Mouse (Mus musculus) T-helper 17 cell (primary cell): ENCODE data around the gene Olfr2.
"Not testable (repeated sequence)": the region's sequence is repeated elsewhere in the genome, so short reads cannot be mapped to it uniquely, and the experiment has no call there.

ENCODE experiments used
- in situ Hi-C, 2 experiments: fragments of 300-600 bp; cut with MboI, MseI; formaldehyde crosslinking; loops; 1 replicate in 1 of 2; 2 replicates in 1 of 2; pipeline ENCODE4 v1.15.1; 2025; ENCODE audit warnings: high pct_unique_total_duplicates in 2 of 2

The Olfr2 gene

GRCm38 (mm10) chr7:107005972-107006371, at the start of gene Olfr2:
Gene Olfr2, minus strand, starts transcription at chr7:107006072.
- in situ Hi-C loops: no loop called here

DNA sequence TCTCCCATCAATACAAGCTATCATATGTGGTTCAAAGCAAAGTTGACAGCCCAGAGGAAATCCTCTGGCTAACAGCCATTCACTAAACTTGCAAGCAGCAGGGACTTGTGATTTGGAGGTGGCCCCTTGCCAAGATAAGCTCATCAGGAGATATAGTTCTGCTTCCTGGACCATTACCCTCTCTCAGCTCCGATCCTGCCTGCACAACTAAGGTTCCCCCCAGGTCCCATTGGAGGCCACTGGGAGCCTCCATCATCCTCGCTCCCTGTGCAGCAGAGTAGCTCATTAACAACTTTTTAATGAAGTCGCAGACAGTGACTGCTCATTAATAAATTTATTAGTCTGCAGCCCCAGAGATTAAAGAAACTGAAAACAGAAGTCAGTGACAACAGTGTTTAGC, 41.7 kb upstream of the Olfr2 start:
- in situ Hi-C loops: no loop called here

DNA sequence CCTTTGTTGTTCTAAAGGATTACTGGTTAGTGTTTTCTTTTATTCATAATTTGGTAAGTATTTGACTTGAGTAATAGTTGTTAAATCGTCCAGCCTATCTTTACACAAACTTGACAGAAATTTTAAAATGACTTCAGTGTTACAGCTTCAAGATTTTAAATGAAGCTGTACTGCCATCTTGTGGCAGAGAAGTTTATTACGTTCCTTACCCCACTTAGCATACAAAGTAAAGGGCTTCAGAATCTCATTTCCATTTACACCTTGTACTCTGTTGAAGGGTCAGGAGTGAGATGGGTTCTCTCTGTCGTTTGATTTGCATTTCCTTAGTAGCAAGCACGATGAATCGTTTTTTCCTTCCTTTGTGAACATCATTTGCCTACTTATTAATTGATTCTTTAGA, 40.0 kb upstream of the Olfr2 start:
- in situ Hi-C loops: no loop called here

- in situ Hi-C loops: no loop called here
These were observed 38.5 kb upstream of the Olfr2 start for GRCm38 (mm10) chr7:107044407-107044806.

- in situ Hi-C loops: no loop called here
These were observed 37.3 kb upstream of the Olfr2 start for GRCm38 (mm10) chr7:107043136-107043535.

GRCm38 (mm10) chr7:107039934-107040563, 34.2 kb upstream of the Olfr2 start:
- in situ Hi-C loops: no loop called here

DNA sequence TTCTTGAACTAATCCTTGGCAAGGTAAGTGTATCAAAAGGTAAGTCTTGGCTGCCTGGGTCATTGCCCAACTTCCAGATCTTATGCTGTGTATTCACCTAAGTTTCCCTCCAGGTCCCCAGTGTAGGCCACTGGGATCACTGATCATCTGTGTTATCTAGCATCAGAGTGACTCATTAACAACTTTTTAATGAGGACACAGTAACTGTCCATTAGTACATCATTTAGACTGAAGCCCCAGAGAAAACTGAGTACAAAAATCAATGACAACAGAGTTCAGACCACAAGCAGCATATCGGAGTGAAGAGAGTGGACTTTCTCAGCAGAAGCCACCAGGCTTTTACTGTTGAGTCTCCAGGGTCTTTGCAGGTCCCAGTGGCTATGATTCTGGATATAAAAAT, 25.0 kb upstream of the Olfr2 start, which contains the start of gene Olfr713:
TSS of gene Olfr713 (plus strand) at position 301 of the 400 bp plus-strand sequence.
- in situ Hi-C loops: no loop called here

GRCm38 (mm10) chr7:107004169-107004568, 1.7 kb downstream of the Olfr2 start:
- in situ Hi-C loops: no loop called here

- in situ Hi-C loops: no loop called here
These were observed 5.1 kb downstream of the Olfr2 start for GRCm38 (mm10) chr7:107000798-107001197.

GRCm38 (mm10) chr7:106985236-106985635, 20.6 kb downstream of the Olfr2 start:
- in situ Hi-C loops: no loop called here

DNA sequence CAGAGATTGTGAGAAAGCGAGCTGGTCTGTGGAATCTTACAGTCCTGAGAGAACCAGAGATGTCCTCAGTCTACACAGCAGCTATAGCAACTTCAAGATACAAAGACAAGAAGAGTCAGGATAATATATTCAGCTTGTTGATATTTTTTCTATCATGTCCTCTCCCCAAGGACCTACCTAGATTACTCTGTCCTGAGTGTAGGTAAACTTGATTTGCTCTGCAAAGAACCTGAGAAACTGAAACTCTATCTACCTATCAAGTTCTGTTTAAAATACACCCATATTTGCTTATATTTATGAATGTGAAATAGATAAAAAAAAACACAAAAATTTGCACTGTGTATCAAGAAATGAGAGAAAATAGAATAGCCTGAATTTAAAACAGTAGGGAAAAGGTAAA, 30.5 kb downstream of the Olfr2 start, which contains the start of gene Olfr711:
TSS of gene Olfr711 (minus strand) at position 101 of the 400 bp plus-strand sequence.
- in situ Hi-C loops: no loop called here

DNA sequence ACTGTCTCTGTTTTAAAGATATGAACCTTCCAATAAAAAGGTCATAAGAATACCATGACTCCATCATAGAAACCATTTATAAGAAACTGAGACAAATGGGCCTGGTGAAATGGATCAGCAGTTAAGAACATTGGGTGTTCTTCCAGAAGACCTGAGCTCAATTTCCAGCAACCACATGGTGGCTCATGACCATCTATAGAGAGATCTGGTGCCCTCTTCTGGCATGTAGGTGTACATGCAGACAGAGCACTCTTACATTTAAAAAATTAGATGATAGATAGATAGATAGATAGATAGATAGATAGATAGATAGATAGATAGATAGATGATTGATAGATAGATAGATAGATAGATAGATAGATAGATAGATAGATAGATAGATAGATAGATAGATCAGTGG, 38.4 kb downstream of the Olfr2 start:
- in situ Hi-C loops: not testable (repeated sequence)

DNA sequence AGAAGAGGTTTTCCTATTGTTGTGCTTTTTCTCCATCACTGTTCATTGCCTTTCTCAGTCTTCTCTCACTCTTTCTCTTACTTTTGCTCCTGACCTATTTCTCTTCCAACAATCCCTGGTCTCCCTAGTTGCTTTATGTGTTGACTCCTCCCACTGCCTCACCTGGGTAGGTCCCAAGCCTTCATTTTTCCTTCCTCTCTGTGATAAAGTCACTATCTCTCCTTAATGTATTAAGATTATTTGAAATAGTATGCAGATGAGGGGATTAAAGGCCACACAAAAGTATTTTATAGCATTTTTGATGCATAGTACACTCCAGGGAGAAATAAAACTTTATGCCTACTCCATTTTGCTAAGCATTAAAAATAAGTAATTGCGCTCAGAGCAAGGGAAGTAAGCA, 42.0 kb downstream of the Olfr2 start, which contains the start of gene Olfr6:
TSS of gene Olfr6 (minus strand) at position 101 of the 400 bp plus-strand sequence.
- in situ Hi-C loops: no loop called here

DNA sequence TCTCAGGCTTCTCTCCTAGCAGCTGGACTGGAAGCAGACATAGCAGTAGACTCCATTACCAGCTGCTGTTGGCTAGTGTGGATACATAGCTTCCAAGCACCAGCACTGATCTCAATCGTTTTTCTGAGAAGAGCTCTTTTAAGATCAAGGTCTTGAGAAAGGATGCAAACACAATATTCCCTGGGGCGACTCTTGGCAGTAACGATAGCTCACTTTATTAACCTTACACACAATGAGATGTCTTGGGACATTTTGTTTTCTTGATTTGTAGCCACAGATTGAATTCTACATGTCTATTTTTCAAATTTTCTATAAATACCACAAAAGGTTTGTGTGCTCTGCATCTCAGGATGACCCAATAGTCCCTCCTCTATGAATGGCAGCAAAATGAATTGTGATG, 57.7 kb downstream of the Olfr2 start, which contains the start of gene Olfr710:
TSS of gene Olfr710 (minus strand) at position 101 of the 400 bp plus-strand sequence.
- in situ Hi-C loops: no loop called here
